Mouse (Mus musculus): ENCODE measurements around the gene Olfr1507.

Gene Olfr1507

DNA sequence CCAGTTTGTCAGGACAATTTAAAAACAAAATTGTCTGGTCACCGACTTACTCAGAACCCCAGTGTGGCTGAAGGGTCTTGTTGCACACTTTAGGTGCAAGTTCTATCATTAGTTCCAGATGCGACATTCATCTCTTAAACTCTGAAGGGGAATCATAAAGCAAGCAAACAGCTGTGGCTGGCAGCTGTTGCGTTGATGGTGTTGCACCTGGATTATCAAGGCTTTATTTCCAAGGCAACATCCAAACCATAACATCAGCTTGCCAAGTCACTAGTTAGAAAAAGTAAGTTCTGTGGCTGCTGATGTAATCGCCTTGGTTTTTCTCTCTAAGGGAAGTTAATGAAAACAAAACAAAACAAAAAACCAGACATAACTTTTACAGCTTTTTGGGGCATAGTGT is at the start of gene Olfr1507:
Gene Olfr1507 (minus strand): TSS at position 234 of the 400 bp plus-strand sequence.
- DNase-seq (ENCODE audit: inconsistent age in 2 of 2, low spot score in 1 of 2) = no peak

DNA sequence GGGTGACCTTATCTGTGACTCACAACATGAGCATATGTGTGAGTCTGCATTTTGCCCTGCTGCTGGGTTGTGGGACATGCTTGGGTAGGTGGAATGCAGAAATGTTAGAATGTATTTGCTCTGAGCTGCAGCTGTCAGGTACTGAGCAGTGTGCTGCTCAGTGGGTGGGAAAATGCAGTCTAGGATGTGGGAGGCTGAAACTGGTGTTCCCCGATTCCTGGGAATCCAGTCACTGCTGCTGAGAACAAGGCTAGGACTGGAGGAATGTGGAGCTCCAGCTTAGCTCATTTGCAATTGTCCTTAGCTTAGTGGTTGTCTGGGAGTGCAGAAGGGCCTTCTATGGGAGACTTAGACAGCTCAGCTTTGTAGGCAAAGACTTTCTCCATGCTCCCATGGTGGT is 37.8 kb upstream of the Olfr1507 start:
- no peak for DNase-seq (ENCODE audit: inconsistent age in 2 of 2, low spot score in 1 of 2)

DNA sequence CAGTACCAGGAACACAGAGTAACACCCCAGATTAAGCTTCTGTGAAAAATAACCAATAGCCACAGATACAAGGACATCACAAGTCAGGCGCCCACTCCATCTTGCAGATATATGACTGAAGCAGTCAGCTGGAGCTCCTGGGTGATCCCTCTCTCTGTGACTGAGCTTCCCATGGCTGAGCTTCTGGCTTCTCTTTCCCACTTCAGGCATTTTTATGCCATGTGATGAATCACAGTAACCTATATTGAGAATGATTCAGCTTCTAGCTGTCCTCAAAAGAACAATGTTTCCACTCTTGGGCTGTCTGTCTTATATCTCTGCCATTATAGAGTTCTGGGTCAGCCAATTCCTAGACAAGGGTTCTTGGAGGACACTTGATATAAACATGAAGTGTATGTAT is 29.4 kb upstream of the Olfr1507 start:
- no peak for DNase-seq (ENCODE audit: inconsistent age in 2 of 2, low spot score in 1 of 2)

DNA sequence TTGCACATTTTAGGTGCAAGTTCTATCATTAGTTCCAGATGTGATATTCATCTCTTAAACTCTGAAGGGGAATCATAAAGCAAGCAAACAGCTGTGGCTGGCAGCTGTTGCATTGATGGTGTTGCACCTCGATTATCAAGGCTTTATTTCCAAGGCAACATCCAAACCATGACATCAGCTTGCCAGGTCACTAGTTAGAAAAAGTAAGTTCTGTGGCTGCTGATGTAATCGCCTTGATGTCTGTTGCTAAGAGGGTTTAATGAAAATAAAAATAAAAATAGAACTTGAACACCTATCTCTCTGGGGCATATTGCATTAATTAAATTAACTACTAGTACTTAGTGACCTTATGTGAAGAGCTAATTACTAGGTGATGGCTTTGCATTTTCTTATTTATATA is 28.2 kb downstream of the Olfr1507 start, which contains the start of gene Olfr1508:
Gene Olfr1508 (minus strand): TSS at position 101 of the 400 bp plus-strand sequence.
- peak in 1 of 2 experiments; percentile 21 for DNase-seq (ENCODE audit: inconsistent age in 2 of 2, low spot score in 1 of 2)

DNA sequence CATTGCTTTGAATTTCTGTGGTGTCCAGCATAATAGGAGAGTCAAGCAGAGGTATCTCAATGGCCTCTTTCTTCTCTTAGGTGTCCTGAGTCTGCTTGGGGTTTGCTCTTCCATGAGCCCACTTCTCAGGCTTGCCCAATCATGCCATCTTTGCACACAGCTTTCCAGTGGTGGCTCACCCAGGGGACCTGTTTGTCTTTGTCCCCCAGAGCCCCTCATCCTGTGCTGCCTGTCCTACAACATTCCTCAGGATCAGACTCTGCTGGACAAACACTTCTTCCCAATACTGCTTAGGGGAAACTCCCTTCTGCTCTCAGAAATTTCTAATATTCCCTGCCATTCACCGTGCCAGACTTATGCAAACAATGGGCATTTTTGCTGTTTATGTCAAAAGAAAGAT is 29.8 kb downstream of the Olfr1507 start:
- DNase-seq (ENCODE audit: inconsistent age in 2 of 2, low spot score in 1 of 2) = no peak

DNA sequence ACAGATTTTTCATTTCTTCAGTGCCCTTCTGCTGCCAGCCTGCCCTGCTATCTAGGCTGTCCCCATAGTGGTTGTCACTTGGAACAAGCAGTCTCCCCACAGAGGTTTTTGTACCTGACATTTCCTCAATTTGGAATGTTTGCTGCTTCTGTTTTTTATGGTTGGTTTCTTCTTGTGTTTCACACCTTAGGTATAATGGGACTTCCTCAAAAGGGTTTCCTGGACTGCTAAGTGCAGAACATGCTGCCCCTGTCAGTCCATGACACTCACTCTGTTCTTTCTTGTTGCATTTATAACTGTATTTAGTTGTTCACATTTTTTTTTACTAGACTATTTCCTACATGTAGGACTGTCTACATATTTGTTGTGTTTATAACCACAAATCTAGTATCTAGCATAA is 33.6 kb downstream of the Olfr1507 start:
- DNase-seq (ENCODE audit: inconsistent age in 2 of 2, low spot score in 1 of 2) = no peak

DNA sequence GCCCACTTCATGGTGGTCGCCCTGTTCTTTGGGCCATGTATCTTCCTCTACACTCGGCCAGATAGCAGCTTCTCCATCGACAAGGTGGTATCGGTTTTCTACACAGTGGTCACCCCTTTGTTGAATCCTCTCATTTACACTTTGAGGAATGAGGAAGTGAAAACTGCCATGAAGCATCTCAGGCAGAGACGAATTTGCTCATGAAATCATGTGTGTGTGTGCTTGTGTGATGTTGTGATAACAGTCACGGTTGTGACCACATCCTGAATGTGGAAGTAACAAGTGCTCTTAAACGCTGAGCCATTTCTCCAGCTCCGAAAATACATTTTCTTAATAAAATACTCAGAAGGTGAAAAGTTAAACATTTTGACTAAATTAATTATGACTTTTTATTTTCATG is 44.4 kb downstream of the Olfr1507 start:
- no peak for DNase-seq (ENCODE audit: inconsistent age in 2 of 2, low spot score in 1 of 2)

DNA sequence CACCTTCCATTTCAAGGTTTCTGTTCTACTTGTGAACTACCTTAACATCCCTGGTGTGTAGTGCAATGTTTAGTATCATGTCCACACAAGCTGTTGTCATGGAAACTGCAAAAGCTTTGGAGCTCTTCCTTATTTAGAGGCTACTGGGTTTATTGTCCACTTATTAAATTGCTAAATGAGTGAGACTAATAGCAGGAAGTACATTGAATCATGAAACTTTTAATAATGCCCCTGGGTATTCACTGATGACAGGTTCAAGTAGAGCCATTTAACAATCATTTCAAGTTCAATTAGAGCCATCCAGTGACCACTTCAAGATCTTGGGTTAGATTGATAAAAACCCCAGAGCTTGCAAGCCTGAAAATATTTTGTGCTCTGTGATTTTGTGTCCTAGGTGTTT is 52.9 kb downstream of the Olfr1507 start, which contains the start of gene Olfr1509:
Gene Olfr1509 (plus strand): TSS at position 301 of the 400 bp plus-strand sequence.
- DNase-seq (ENCODE audit: inconsistent age in 2 of 2, low spot score in 1 of 2) = no peak

Measured in adrenal gland, adult (tissue).